Mouse (Mus musculus) fat pad, adult 2 months (tissue): ENCODE measurements around the gene Mosmo.

Experiments
- DNase-seq: peaks from one replicate; pipeline ENCODE4 v3.0.0-alpha.2; 2011; ENCODE audit warnings: low read depth, low spot score; ENCODE audit errors: extremely low read depth

Mosmo gene

GRCm38 (mm10) chr7:120677001-120677643 lies at the start of gene Mosmo:
TSS of gene Mosmo (plus strand) at chr7:120677618.
- no peak for DNase-seq

GRCm38 (mm10) chr7:120632518-120632917 lies 44.9 kb upstream of the Mosmo start:
- no peak for DNase-seq

- DNase-seq = no peak
These were observed 43.1 kb upstream of the Mosmo start for GRCm38 (mm10) chr7:120634301-120634700.

- no peak for DNase-seq
These were observed 42.6 kb upstream of the Mosmo start, which contains the start of gene Uqcrc2 for GRCm38 (mm10) chr7:120634711-120635361. TSS of gene Uqcrc2 (plus strand) at chr7:120635176.

- DNase-seq = no peak
These were observed 42.0 kb upstream of the Mosmo start for GRCm38 (mm10) chr7:120635362-120635781.

- DNase-seq = no peak
These were observed 41.6 kb upstream of the Mosmo start for GRCm38 (mm10) chr7:120635821-120636220.

- DNase-seq = no peak
These were observed 34.2 kb upstream of the Mosmo start for GRCm38 (mm10) chr7:120643217-120643616.

GRCm38 (mm10) chr7:120647849-120648248 lies 29.6 kb upstream of the Mosmo start:
- DNase-seq = no peak

- no peak for DNase-seq
These were observed 15.3 kb upstream of the Mosmo start for GRCm38 (mm10) chr7:120662079-120662478.

- no peak for DNase-seq
These were observed 7.1 kb upstream of the Mosmo start, which contains the start of gene Pdzd9 for GRCm38 (mm10) chr7:120670153-120670875. TSS of gene Pdzd9 (minus strand) at chr7:120670343.

GRCm38 (mm10) chr7:120671271-120671670 lies 6.1 kb upstream of the Mosmo start:
- no peak for DNase-seq

GRCm38 (mm10) chr7:120677764-120678531 lies 530 bp downstream of the Mosmo start:
- no peak for DNase-seq

- DNase-seq = no peak
These were observed 1.6 kb downstream of the Mosmo start for GRCm38 (mm10) chr7:120679023-120679422.

GRCm38 (mm10) chr7:120682002-120682401 lies 4.6 kb downstream of the Mosmo start:
- no peak for DNase-seq

GRCm38 (mm10) chr7:120684731-120685161 lies 7.3 kb downstream of the Mosmo start:
- no peak for DNase-seq

GRCm38 (mm10) chr7:120685227-120685626 lies 7.8 kb downstream of the Mosmo start:
- DNase-seq = no peak

- DNase-seq = no peak
These were observed 13.2 kb downstream of the Mosmo start for GRCm38 (mm10) chr7:120690634-120691033.

- DNase-seq = no peak
These were observed 16.5 kb downstream of the Mosmo start for GRCm38 (mm10) chr7:120693831-120694375.

- no peak for DNase-seq
These were observed 17.8 kb downstream of the Mosmo start for GRCm38 (mm10) chr7:120695196-120695595.

GRCm38 (mm10) chr7:120695641-120696040 lies 18.2 kb downstream of the Mosmo start:
- DNase-seq = no peak

GRCm38 (mm10) chr7:120696331-120696730 lies 18.9 kb downstream of the Mosmo start:
- DNase-seq = no peak
